Mouse (Mus musculus) kidney, embryonic 16.5 days (tissue): ENCODE measurements at regions not wholly inside any gene's neighbourhood (a gene's known extent, or its start where the extent isn't known, plus 50 kb on each side); places are given as distances from the start of the nearest gene placed in this dataset.
A peak's percentile ranks its signal among the peaks of the same experiment; 100 is the strongest.

Source experiments
- ATAC-seq: fragments of 200-750 bp; cut with Nextera tagmentation; 2 replicates; pipeline ENCODE4 v1.8.0; 2017; ENCODE audit warnings: moderate TSS enrichment; ENCODE audit not compliant: low FRiP score, low TSS enrichment
- H3K27ac ChIP-seq: fragments of 300-500 bp; sonication (generic); 2 replicates; pipeline ENCODE4 v1.5.1; 2014; ENCODE audit warnings: low read length
- H3K27me3 ChIP-seq: fragments of 300-500 bp; sonication (generic); 2 replicates; pipeline ENCODE4 v1.6.1; 2014; ENCODE audit warnings: low read length, control low read depth, mixed read lengths; ENCODE audit not compliant: insufficient read depth
- H3K36me3 ChIP-seq: fragments of 300-500 bp; sonication (generic); 2 replicates; pipeline ENCODE4 v1.6.1; 2014; ENCODE audit warnings: low read length, control low read depth, mixed read lengths; ENCODE audit not compliant: insufficient read depth
- H3K4me1 ChIP-seq: fragments of 300-500 bp; sonication (generic); 2 replicates; pipeline ENCODE4 v1.6.1; 2014; ENCODE audit warnings: low read length, control low read depth, mixed read lengths; ENCODE audit not compliant: insufficient read depth
- H3K4me2 ChIP-seq: fragments of 300-500 bp; sonication (generic); replicated peaks from 2 replicates; pipeline ENCODE4 v1.6.1; 2014; ENCODE audit warnings: low read depth, low read length
- H3K4me3 ChIP-seq: fragments of 300-500 bp; sonication (generic); 2 replicates; pipeline ENCODE4 v1.5.1; 2014; ENCODE audit warnings: mild to moderate bottlenecking, low read length
- H3K9ac ChIP-seq: fragments of 300-500 bp; sonication (generic); replicated peaks from 2 replicates; pipeline ENCODE4 v1.6.1; 2014; ENCODE audit warnings: low read length
- H3K9me3 ChIP-seq: fragments of 300-500 bp; sonication (generic); 2 replicates; pipeline ENCODE4 v1.6.1; 2016; ENCODE audit warnings: low read length, control low read depth
- WGBS: fragments of 180-500 bp; shearing (Covaris S2); extraction: QIAGEN DNeasy Blood & Tissue Kit; methylation state at CpG from one replicate; pipeline ENCODE4 v1.1.7; 2014; 5-methylcytosine and 5-hydroxymethylcytosine counted together

- no peaks in the 10 kb centered on the region for H3K27me3 ChIP-seq
- H3K9me3 ChIP-seq, result no peaks in the 10 kb centered on the region
- no peak overlapping the region for H3K4me3 ChIP-seq
- WGBS, result 86% methylated on average over 3 of the region's 3 CpGs
- no peak overlapping the region for H3K9ac ChIP-seq
- H3K27ac ChIP-seq, result no peak overlapping the region
- H3K4me1 ChIP-seq, result no peaks in the 10 kb centered on the region
- ATAC-seq, result no peak
- no peaks in the 10 kb centered on the region for H3K36me3 ChIP-seq
- no peak overlapping the region for H3K4me2 ChIP-seq
Measured at GRCm38 (mm10) chr5:76413886-76414285, 50.3 kb upstream of the Nmu start.

DNA sequence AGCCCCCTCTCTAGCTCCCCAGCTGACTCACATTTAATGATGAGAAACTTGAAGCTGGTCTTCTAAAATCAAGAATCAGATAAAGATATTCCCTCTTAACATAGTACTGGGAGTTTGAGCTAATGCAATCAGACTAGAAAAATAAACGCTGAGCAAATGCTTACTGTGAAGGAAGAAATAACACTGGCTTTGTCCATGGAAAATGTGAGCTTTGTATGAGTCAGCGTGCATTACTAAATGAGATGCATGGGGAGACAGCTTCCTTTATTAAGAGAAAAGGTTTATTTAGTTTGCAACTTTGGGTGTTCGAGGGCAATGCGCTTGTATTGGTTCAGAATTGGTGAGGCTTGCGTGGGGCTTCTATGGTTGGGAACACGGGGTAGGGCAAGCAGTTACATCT is 52.7 kb upstream of the Nmu start:
- Histone ChIP-seq H3K36me3 (no peaks in the 10 kb centered on the region), H3K4me3 (no peak overlapping the region), H3K4me1 (no peaks in the 10 kb centered on the region), H3K9me3 (no peaks in the 10 kb centered on the region), H3K27ac (no peak overlapping the region), H3K4me2 (no peak overlapping the region), H3K27me3 (no peaks in the 10 kb centered on the region), H3K9ac (no peak overlapping the region)
- 91% methylated on average over 6 of the region's 6 CpGs for WGBS
- no peak for ATAC-seq

DNA sequence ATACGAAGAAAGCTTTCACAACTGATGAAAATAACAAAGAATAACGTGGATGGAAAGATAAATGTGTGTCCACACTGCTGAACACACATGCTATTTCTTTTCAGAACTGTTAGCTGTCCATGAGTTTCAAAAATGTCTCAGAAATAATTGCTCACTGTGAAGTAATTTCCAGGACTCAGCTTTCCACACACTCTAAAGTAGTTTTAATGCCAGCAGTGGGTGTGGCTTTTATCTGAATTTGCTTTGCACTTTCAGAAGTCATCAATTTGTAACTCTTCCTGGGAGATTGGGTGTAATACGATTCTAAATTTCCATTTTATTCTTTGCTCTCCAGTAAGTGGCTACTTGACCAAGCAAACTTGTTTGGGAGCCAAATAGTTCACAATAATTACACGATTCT is 53.5 kb upstream of the Nmu start:
- no peaks in the 10 kb centered on the region for H3K4me1 ChIP-seq
- no peaks in the 10 kb centered on the region for H3K27me3 ChIP-seq
- no peaks in the 10 kb centered on the region for H3K9me3 ChIP-seq
- no peak overlapping the region for H3K4me3 ChIP-seq
- no peak overlapping the region for H3K27ac ChIP-seq
- no peak for ATAC-seq
- 77% methylated on average over 4 of the region's 4 CpGs for WGBS
- H3K9ac ChIP-seq, result no peak overlapping the region
- H3K4me2 ChIP-seq, result no peak overlapping the region
- H3K36me3 ChIP-seq, result no peaks in the 10 kb centered on the region

- ATAC-seq, result peak; percentile 82
- no peaks in the 10 kb centered on the region for H3K27me3 ChIP-seq
- H3K4me1 ChIP-seq, result no peaks in the 10 kb centered on the region
- H3K4me2 ChIP-seq, result no peak overlapping the region
- 76% methylated on average over 17 of the region's 17 CpGs for WGBS
- H3K9me3 ChIP-seq, result no peaks in the 10 kb centered on the region
- H3K4me3 ChIP-seq, result no peak overlapping the region
- no peak overlapping the region for H3K9ac ChIP-seq
- no peaks in the 10 kb centered on the region for H3K36me3 ChIP-seq
- no peak overlapping the region for H3K27ac ChIP-seq
Measured at GRCm38 (mm10) chr5:76418901-76419823, 55.6 kb upstream of the Nmu start.

GRCm38 (mm10) chr5:76419841-76420240 is 56.3 kb upstream of the Nmu start:
- Histone ChIP-seq H3K27ac (no peak overlapping the region), H3K9ac (no peak overlapping the region), H3K4me3 (no peak overlapping the region), H3K36me3 (no peaks in the 10 kb centered on the region), H3K4me1 (no peaks in the 10 kb centered on the region), H3K9me3 (no peaks in the 10 kb centered on the region), H3K27me3 (no peaks in the 10 kb centered on the region), H3K4me2 (no peak overlapping the region)
- no peak for ATAC-seq
- WGBS, result 74% methylated on average over 1 of the region's 1 CpGs

DNA sequence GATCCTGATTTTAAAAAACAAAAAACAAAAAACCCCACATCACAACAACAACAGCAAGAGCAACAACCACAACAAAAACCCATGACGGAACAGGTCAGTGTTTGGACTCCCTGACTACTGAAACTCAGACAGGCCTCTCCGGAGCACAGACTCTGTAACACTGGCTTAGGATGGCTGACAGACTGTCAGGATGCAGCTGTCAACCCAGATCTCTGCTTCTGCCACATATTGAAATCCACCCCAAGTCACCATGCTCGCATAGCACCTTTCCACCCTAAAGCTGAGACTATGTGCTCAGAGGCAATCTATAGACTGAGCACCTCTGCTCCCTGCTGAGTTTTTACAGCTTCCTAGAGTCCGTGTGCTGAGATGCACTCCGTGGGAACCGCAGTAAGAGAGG is 57.0 kb upstream of the Nmu start:
- WGBS, result 81% methylated on average over 6 of the region's 6 CpGs
- no peak overlapping the region for H3K4me2 ChIP-seq

GRCm38 (mm10) chr5:76423593-76423992 is 60.0 kb upstream of the Nmu start:
- Histone ChIP-seq H3K27me3 (no peaks in the 10 kb centered on the region), H3K4me1 (no peaks in the 10 kb centered on the region), H3K9me3 (no peaks in the 10 kb centered on the region), H3K27ac (no peak overlapping the region), H3K4me2 (no peak overlapping the region), H3K36me3 (no peaks in the 10 kb centered on the region), H3K9ac (no peak overlapping the region), H3K4me3 (no peak overlapping the region)
- WGBS, result 92% methylated on average over 5 of the region's 5 CpGs
- no peak for ATAC-seq

More for the DNA sequence above, 57.0 kb upstream of the Nmu start:
- Histone ChIP-seq H3K4me1 (no peaks in the 10 kb centered on the region), H3K27me3 (no peaks in the 10 kb centered on the region), H3K9me3 (no peaks in the 10 kb centered on the region), H3K9ac (no peak overlapping the region), H3K36me3 (no peaks in the 10 kb centered on the region), H3K27ac (no peak overlapping the region), H3K4me3 (no peak overlapping the region)
- no peak for ATAC-seq

DNA sequence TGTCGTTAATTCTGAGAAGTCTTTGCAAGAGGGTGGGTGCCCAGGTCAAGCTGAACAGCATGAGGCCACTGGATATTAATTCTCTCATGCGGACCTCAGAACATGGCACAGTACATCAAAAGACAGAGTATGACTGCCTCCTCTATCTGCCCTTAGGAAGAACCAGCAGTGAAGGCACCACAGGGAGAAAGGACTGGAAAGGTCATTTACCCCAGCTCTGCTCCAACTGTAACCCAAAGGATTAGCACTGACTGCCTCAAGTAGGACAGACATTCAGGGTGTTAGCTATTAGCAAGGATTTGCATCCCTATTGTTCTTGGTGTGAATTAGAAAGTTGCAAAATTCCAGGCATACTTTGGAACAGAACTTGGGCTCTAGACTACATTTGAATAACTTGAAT is 58.2 kb upstream of the Gm7271 start:
- no peaks in the 10 kb centered on the region for H3K27me3 ChIP-seq
- no peaks in the 10 kb centered on the region for H3K9me3 ChIP-seq
- no peak overlapping the region for H3K27ac ChIP-seq
- no peaks in the 10 kb centered on the region for H3K36me3 ChIP-seq
- no peak for ATAC-seq
- H3K9ac ChIP-seq, result no peak overlapping the region
- H3K4me2 ChIP-seq, result no peak overlapping the region
- H3K4me1 ChIP-seq, result no peaks in the 10 kb centered on the region
- 83% methylated on average over 2 of the region's 2 CpGs for WGBS
- no peak overlapping the region for H3K4me3 ChIP-seq

DNA sequence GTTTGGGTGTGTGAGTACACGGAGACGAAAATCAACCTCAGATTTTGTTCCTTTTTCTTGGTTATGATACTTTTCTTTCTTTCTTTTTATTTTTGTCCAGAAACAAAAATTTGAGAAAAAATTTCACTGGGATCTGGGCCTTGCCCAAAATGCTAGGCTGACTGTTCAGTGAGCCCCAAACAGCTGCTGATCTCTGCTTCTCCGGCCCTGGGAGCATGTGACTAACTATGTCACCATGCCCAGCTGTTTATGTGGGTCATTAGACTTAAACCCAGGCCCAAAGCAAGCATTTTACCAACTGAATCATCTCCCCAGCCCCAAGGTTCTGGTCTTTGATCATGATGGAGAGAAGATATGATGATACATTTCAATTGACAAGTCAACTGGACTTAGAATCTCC is 56.3 kb upstream of the Gm7271 start:
- Histone ChIP-seq H3K4me2 (no peak overlapping the region), H3K9me3 (no peaks in the 10 kb centered on the region), H3K4me3 (no peak overlapping the region), H3K27me3 (no peaks in the 10 kb centered on the region), H3K4me1 (no peaks in the 10 kb centered on the region), H3K27ac (no peak overlapping the region), H3K9ac (no peak overlapping the region), H3K36me3 (no peaks in the 10 kb centered on the region)
- WGBS, result 90% methylated on average over 3 of the region's 3 CpGs
- ATAC-seq, result no peak

DNA sequence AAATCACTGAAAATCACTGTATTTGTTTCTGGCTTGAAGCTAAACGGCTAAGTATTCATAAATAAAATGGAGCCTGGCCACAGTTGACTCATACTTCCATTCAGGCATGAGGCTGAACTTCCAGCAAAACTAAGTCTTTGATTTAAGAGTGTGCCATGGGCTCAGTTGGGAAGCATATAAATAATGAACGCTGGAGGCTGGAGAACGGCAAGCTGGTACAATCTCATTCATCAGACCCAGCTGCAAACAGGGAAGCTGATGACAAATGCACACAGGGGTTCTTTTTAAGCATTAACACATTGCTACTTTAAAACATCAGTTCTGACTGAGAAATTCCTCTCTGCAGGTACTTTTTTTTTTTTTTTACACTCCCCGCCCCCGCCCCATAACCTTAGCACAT is 54.4 kb upstream of the Gm7271 start:
- H3K36me3 ChIP-seq, result no peaks in the 10 kb centered on the region
- no peak overlapping the region for H3K4me2 ChIP-seq
- H3K27me3 ChIP-seq, result no peaks in the 10 kb centered on the region
- no peak overlapping the region for H3K4me3 ChIP-seq
- no peak overlapping the region for H3K9ac ChIP-seq
- H3K9me3 ChIP-seq, result peaks cover 3% of the 10 kb centered on the region; the same call in 1 of the 2 replicates
- WGBS, result 70% methylated on average over 5 of the region's 5 CpGs
- H3K27ac ChIP-seq, result no peak overlapping the region
- no peaks in the 10 kb centered on the region for H3K4me1 ChIP-seq
- no peak for ATAC-seq
